In genomic region chr12:109115707-109116106, GRCm38 (mm10) we compare ENCODE assay signal across 30 mouse cellular contexts. TPM values are rescaled to one million over a fixed set of nuclear protein-coding genes. Genes with fewer than 3 reads are reported as not detected.
DNase-seq lines count a peak whose midpoint lies in the region; ATAC-seq and TF ChIP-seq lines count a peak whose summit lies in the region.
"Had no signal": no experiment of that assay in that cellular context is flagged by ENCODE, and none has a peak within 500 bp of the region (broad histone marks: within the 10 kb centered on the region; RNA-seq: fewer than 3 reads in every experiment).

No protein-coding gene starts in this region.

- intact Hi-C loops in left cerebral cortex, postnatal 4 days (cut with DNase I) = no loop called here

- no peak overlapping the region for H3K4me3 ChIP-seq in stomach, embryonic 14.5 days (ENCODE audit: low read depth, low read length)
- no peak overlapping the region for H3K4me3 ChIP-seq in stomach, postnatal 0 days (ENCODE audit: low read depth, low read length)
- H3K4me3 ChIP-seq in forebrain, embryonic 16.5 days (replicated peaks; ENCODE audit: low read length) = no peak overlapping the region
- H3K4me3 ChIP-seq: embryonic facial prominence, embryonic 10.5 days; embryonic facial prominence, embryonic 13.5 days; erythroblast, embryonic 14.5 days; forebrain, embryonic 10.5 days; forebrain, embryonic 13.5 days; gastrocnemius, adult 2 months; heart, embryonic 12.5 days; heart, embryonic 15.5 days; hindbrain, embryonic 10.5 days; hindbrain, embryonic 13.5 days had no signal

- no peak for TF ChIP-seq EP300 in stomach, postnatal 0 days (optimal IDR thresholded peaks at IDR 0.05)

- H3K27me3 ChIP-seq in stomach, embryonic 14.5 days (ENCODE audit: control insufficient read depth, insufficient read depth, low read length) = no peaks in the 10 kb centered on the region
- no peaks in the 10 kb centered on the region for H3K27me3 ChIP-seq in stomach, postnatal 0 days (ENCODE audit: control insufficient read depth, insufficient read depth, low read length)
- H3K27me3 ChIP-seq in forebrain, embryonic 16.5 days (replicated peaks; ENCODE audit: control insufficient read depth, insufficient read depth, low read length) = no peaks in the 10 kb centered on the region
- H3K27me3 ChIP-seq: embryonic facial prominence, embryonic 13.5 days; forebrain, embryonic 13.5 days; heart, embryonic 12.5 days; heart, embryonic 15.5 days; hindbrain, embryonic 13.5 days had no signal

- H3K36me3 ChIP-seq in stomach, embryonic 14.5 days (ENCODE audit: control insufficient read depth, insufficient read depth, low read length) = no peaks in the 10 kb centered on the region
- no peaks in the 10 kb centered on the region for H3K36me3 ChIP-seq in stomach, postnatal 0 days (ENCODE audit: control insufficient read depth, insufficient read depth, low read length)
- no peaks in the 10 kb centered on the region for H3K36me3 ChIP-seq in forebrain, embryonic 16.5 days (ENCODE audit: control insufficient read depth, insufficient read depth)
- H3K36me3 ChIP-seq: embryonic facial prominence, embryonic 10.5 days; embryonic facial prominence, embryonic 13.5 days; forebrain, embryonic 10.5 days; heart, embryonic 12.5 days; heart, embryonic 15.5 days; hindbrain, embryonic 10.5 days; hindbrain, embryonic 13.5 days had no signal

- H3K4me1 ChIP-seq in stomach, embryonic 14.5 days (ENCODE audit: control insufficient read depth, insufficient read depth, low read length) = no peaks in the 10 kb centered on the region; the same call in 1 of the 2 replicates
- H3K4me1 ChIP-seq in stomach, postnatal 0 days (replicated peaks; ENCODE audit: control insufficient read depth, insufficient read depth) = no peaks in the 10 kb centered on the region
- H3K4me1 ChIP-seq in forebrain, embryonic 16.5 days (replicated peaks; ENCODE audit: control insufficient read depth, insufficient read depth, low read length) = peaks cover 14% of the 10 kb centered on the region
- H3K4me1 ChIP-seq: heart, embryonic 15.5 days had no signal

- H3K4me2 ChIP-seq in stomach, embryonic 14.5 days (replicated peaks; ENCODE audit: low read depth, low read length) = 0 out of 2 replicates have a peak overlapping the region, but pooled peaks have one; percentile 0
- no peak overlapping the region for H3K4me2 ChIP-seq in stomach, postnatal 0 days (replicated peaks; ENCODE audit: low read depth)
- no peak overlapping the region for H3K4me2 ChIP-seq in forebrain, embryonic 16.5 days (ENCODE audit: low read length)
- H3K4me2 ChIP-seq: embryonic facial prominence, embryonic 13.5 days; forebrain, embryonic 13.5 days; heart, embryonic 12.5 days; heart, embryonic 15.5 days; hindbrain, embryonic 13.5 days had no signal

- no peak overlapping the region for H3K9ac ChIP-seq in stomach, embryonic 14.5 days (replicated peaks; ENCODE audit: low read depth, low read length)
- H3K9ac ChIP-seq in stomach, postnatal 0 days (ENCODE audit: low read length) = no peak overlapping the region
- no peak overlapping the region for H3K9ac ChIP-seq in forebrain, embryonic 16.5 days (replicated peaks; ENCODE audit: low read depth, low read length)
- H3K9ac ChIP-seq: embryonic facial prominence, embryonic 13.5 days; forebrain, embryonic 13.5 days; forebrain, postnatal 0 days; heart, embryonic 12.5 days; heart, embryonic 15.5 days; hindbrain, embryonic 13.5 days had no signal

- no peak for ATAC-seq in stomach, embryonic 14.5 days (ENCODE audit: insufficient number of reproducible peaks, insufficient read depth, low FRiP score, low read depth)
- ATAC-seq in stomach, postnatal 0 days (ENCODE audit: low FRiP score, low TSS enrichment) = no peak
- ATAC-seq in forebrain, embryonic 16.5 days = no peak
- ATAC-seq: activated CD4-positive, CD25-positive, alpha-beta regulatory T cell, adult 4 months; CD4-positive, CD25-positive, alpha-beta regulatory T cell, adult 4 months; forebrain, embryonic 13.5 days; forebrain, postnatal 0 days; hindbrain, embryonic 16.5 days had no signal

- 56% methylated on average over 8 of the region's 8 CpGs for WGBS in stomach, embryonic 14.5 days
- WGBS in stomach, postnatal 0 days = 46% methylated on average over 8 of the region's 8 CpGs
- WGBS in forebrain, embryonic 16.5 days = 68% methylated on average over 8 of the region's 8 CpGs

- H3K27ac ChIP-seq in stomach, embryonic 14.5 days (ENCODE audit: low read length) = no peak overlapping the region
- no peak overlapping the region for H3K27ac ChIP-seq in stomach, postnatal 0 days (replicated peaks)
- H3K27ac ChIP-seq in forebrain, embryonic 16.5 days (ENCODE audit: low read length) = no peak overlapping the region
- H3K27ac ChIP-seq: embryonic facial prominence, embryonic 10.5 days; embryonic facial prominence, embryonic 13.5 days; forebrain, embryonic 10.5 days; forebrain, embryonic 13.5 days; gastrocnemius, adult 2 months; heart, embryonic 15.5 days; hindbrain, embryonic 10.5 days; hindbrain, embryonic 13.5 days had no signal

- TF ChIP-seq CTCF in stomach, postnatal 0 days (IDR thresholded peaks at IDR 0.05; ENCODE audit: low read depth) = no peak

- no peaks in the 10 kb centered on the region for H3K9me3 ChIP-seq in stomach, embryonic 14.5 days (ENCODE audit: control insufficient read depth, low read depth, low read length)
- no peaks in the 10 kb centered on the region for H3K9me3 ChIP-seq in stomach, postnatal 0 days (ENCODE audit: control insufficient read depth, low read length)
- no peaks in the 10 kb centered on the region for H3K9me3 ChIP-seq in forebrain, embryonic 16.5 days (ENCODE audit: control insufficient read depth, low read length)
- H3K9me3 ChIP-seq: embryonic facial prominence, embryonic 10.5 days; embryonic facial prominence, embryonic 13.5 days; forebrain, embryonic 10.5 days; forebrain, embryonic 13.5 days; heart, embryonic 12.5 days; heart, embryonic 15.5 days; hindbrain, embryonic 10.5 days; hindbrain, embryonic 13.5 days had no signal

- peak; percentile 43 for DNase-seq in left cerebral cortex, postnatal 4 days
- DNase-seq in left cerebral cortex, adult 9 months (ENCODE audit: low spot score in 2 of 2) = no peak
- DNase-seq in stomach, postnatal 0 days (ENCODE audit: low spot score) = no peak
- DNase-seq in fibroblast of lung, adult 2 months (ENCODE audit: low read depth) = peak; percentile 10
- DNase-seq: adrenal gland, adult 8-10 months; adrenal gland, postnatal 25 days; cerebellum, adult 11-12 months; cerebellum, adult 8-10 months; cerebellum, postnatal 36 days; embryo, embryonic 11 days; forebrain, postnatal 0 days; gastrocnemius, adult 2 months; gastrocnemius, postnatal 14 days; heart, postnatal 10 days; heart, postnatal 36 days had no signal

RNA-seq across cellular contexts. Expression of gene Begain, which starts 47.7 kb away (rescaled TPM):
- 100 to 1,000 TPM; 130 to 138 TPM for total RNA-seq in left cerebral cortex, postnatal 4 days (2021)
- 20.1 and 23.4 TPM in 2 replicates for polyA plus RNA-seq in stomach, embryonic 14.5 days (2014; fragmentation: Nextera tagmentation; extraction: Ambion mirVana)
- polyA plus RNA-seq in stomach, postnatal 0 days (2015; fragmentation: Nextera tagmentation; extraction: Ambion mirVana) = 1.6 and 2.3 TPM in 2 replicates
- polyA plus RNA-seq in forebrain, embryonic 16.5 days (2015; fragmentation: Nextera tagmentation; extraction: Ambion mirVana) = 16.1 and 22.6 TPM in 2 replicates
- total RNA-seq: MEL had no signal
- polyA plus RNA-seq: activated CD4-positive, CD25-positive, alpha-beta regulatory T cell, adult 4 months; erythroblast, embryonic 14.5 days had no signal

Comparison
In these comparisons a context has a peak if more than half of its experiments do, and no peak if none do; other contexts are left out.
1. DNase-seq: peak in left cerebral cortex, postnatal 4 days (single experiment) and fibroblast of lung, adult 2 months (single experiment); none in left cerebral cortex, adult 9 months (0 of 2) and stomach, postnatal 0 days (single experiment).